Mouse (Mus musculus) embryo, embryonic 11 days (tissue): ENCODE data around the gene Ppm1m.

Experiments used
- DNase-seq: peaks from one replicate; pipeline ENCODE4 v3.0.0-alpha.2; 2015

Ppm1m gene

DNA sequence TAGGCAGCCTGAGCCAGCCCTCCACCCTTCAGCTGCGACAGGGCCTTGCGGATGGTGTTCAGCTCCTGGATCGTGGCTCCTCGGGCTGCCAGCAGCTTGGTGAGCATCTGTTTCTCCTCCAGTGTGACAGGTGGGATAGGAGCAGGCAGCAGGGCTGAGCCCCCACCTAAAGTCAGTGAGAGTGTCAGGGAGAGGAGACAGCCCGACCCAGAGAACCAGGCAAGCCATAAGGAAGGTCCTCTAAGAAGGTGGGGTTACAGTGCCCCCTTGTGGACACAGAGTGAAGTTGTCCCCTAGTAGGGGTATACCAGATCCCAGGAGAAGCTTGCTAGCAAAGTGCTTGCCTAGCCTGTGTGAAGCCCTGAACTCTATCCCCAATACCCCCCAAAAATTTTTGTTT is 43.1 kb downstream of the Ppm1m start:
- DNase-seq: peak; percentile 79

DNA sequence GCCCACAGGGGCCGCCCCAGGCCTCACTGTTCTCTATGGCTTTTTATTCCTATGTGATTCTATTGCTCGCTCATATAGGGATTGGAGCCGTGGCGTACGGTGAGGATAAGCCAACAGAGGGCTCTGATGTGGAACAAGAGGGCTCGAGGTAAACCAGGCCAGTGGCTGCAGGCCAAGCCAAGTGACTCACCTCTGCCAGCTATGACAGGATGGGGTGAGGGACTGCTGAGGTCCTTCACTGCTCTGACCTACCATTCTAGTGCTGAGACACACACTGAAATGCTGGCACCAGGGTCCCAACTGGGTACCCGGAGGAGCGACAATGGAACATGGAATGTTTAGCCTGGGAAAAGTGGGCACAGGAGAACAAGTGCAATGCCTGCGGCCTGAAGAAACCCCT is 45.4 kb downstream of the Ppm1m start:
- no peak for DNase-seq

DNA sequence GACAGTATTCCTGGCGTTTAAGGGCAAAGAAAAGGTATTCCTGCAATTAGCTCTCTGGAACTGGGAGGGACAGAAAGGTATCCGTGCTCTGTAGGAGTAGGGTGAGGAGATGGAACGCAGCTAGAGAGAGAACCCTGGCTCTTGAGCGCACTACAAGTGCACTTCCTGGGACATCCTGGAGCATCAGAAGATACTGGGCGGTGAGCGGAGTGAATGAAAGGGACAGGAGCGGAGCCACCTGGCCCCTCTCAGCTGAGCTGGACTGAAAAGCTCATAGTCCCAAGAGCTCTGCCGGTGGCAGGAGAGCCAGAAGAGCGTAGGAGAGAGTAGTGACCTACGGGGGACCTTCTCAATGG is 50.2 kb downstream of the Ppm1m start:
- no peak for DNase-seq

DNA sequence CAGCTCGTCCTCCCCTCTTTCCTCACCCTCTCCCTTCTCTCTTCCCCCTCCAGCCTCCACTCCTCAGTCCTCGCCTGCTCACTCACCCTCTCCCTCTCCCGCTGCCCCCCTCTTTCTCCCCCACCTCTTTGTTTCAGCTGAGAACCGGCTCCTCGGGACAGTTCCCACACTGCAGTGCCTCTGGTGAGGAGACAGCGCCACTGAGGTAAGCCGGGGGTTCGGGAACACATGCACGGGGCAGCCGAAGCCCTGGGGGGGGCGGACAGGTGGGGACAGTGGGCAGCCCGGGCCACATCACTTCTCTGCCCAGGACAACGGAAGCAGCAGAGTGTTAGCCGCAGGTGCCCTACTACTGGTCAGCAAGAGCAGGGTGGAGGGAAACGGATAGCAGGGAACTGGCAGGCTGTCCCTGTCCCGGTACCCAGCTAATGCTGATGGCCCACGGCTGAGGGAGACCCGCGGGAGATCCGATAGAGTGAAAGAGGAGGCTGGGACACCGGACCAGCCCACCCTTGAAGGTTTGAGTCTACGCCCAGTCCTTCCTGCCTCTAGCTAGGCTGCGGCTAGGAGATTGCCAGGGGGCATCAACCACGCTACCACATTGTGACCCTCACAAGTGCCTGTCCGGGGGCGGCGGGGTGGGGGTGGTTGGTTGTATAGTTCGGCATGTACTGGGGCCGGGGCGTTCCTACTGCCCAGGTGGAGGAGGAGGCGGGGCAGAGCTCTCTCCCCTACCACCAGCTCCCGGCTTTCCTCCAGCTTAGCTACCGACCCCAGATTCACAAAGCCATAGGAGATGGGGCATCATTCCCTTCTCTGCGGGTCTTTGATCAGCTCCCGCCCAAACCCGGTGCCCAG is 50.8 kb downstream of the Ppm1m start:
- DNase-seq: peak; percentile 70

DNA sequence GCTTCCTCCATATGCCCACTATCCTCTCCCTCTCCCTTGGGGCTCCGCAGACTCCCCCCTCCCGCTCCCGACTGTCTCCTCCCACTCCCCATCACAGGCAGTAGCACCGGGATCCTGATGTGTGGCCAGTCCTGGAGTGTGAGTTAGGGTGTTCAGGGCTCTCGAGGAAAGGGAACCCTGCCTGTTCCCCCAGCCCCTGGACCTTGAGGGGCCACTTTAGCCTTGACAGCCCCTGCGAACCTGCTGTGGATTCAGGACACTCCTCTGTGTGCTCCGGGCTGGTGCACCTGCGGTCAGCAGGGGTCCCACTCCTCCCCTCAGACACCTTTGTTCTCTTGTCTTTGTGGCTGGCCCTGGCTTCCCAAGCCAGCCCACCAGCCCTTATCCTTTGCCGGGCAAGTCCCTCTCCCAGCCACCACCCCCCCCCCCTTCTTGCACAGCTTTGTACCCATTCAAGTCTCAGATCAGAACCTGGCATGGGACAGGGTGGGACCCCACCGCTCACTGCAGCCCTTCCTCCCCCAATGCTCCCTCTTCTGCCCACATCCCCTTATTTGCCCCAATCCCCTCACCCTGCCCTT is 51.6 kb downstream of the Ppm1m start:
- peak; percentile 42 for DNase-seq

DNA sequence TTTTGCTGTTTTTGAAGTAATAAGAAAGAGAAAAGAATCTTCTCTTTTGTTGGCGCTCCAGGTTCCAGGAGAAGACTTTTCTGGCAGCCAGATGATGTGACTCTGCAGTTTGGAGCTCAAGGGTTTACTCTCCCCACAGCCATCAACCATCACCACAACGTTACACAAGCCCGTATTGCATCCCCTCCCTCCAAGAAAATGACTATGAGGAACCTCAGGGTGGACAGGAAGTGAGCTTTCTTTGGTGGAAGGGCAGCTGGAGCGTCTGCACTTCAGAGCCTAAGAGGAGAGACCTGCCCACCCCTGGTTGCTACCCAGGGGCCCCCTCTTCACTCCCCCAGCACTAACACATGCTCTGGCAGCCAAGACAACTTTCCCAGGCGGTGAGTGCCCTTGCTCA is 52.3 kb downstream of the Ppm1m start:
- DNase-seq: no peak

DNA sequence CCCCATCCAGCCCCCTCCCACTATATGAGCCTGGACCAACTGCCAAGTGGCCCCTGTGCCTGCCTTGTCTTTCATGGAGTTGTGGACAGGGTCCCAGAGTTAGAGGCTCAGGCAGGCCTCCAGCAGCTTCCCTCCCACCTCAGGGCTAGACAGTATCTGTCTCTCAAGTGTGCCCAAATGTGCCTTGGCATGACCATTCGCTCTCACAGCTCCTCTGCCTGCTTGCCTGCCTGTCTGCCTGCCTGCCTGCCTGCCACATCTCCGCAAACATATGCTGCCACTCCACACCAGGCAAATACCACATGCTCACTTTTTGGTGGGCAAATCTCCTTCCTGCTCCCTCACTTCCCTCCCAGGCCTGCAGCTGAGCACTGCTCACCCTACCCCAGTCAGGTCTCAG is 54.0 kb downstream of the Ppm1m start:
- DNase-seq: no peak
